Mouse (Mus musculus) CH12.LX (cell line): Measurements from ENCODE around the gene Slc2a5. TPM values are rescaled to one million over a fixed set of nuclear protein-coding genes. Genes with fewer than 3 reads are reported as not detected.

Experiments used
- DNase-seq: peaks from one replicate; pipeline ENCODE4 v3.0.0-alpha.2; 2013; ENCODE audit errors: extremely low read depth
- H3K27ac ChIP-seq: 2 replicates; pipeline ENCODE4 v1.5.1; 2012; ENCODE audit warnings: low read depth, mild to moderate bottlenecking, control low read depth, moderate library complexity; ENCODE audit not compliant: insufficient read depth
- H3K27me3 ChIP-seq: replicated peaks from 2 replicates; pipeline ENCODE3; 2012; ENCODE audit warnings: inconsistent platforms
- H3K36me3 ChIP-seq, 2 experiments: replicated peaks in 1 of 2; 2 replicates each; pipeline versions ENCODE3 to v1.6.1; 2012; ENCODE audit warnings: inconsistent platforms in 1 of 2, low read length in 1 of 2, mild to moderate bottlenecking in 1 of 2, mixed read lengths in 1 of 2, moderate library complexity in 1 of 2; ENCODE audit not compliant: control insufficient read depth in 1 of 2, insufficient read depth in 1 of 2
- H3K4me1 ChIP-seq, 2 experiments: 2 replicates each; pipeline ENCODE4 v1.6.1; 2012; ENCODE audit warnings: inconsistent platforms in 1 of 2, moderate library complexity in 1 of 2; ENCODE audit not compliant: insufficient read depth in 2 of 2, control insufficient read depth in 1 of 2
- H3K4me2 ChIP-seq: 2 replicates; pipeline ENCODE4 v1.6.1; 2012; ENCODE audit warnings: low read depth, mild to moderate bottlenecking, control low read depth; ENCODE audit not compliant: poor library complexity, insufficient read depth, severe bottlenecking
- H3K4me3 ChIP-seq, 3 experiments: fragments of 150-350 bp in 1 of 3; sonication (generic) in 1 of 3; replicated peaks in 1 of 3; 2 replicates each; pipeline versions ENCODE3 to v1.5.1; 2011 to 2012; ENCODE audit warnings: low read depth in 2 of 3, low read length in 2 of 3, mild to moderate bottlenecking in 2 of 3, moderate library complexity in 2 of 3, control low read depth in 1 of 3, improper control_type of control experiment in 1 of 3, inconsistent platforms in 1 of 3, mixed read lengths in 1 of 3; ENCODE audit not compliant: poor library complexity in 1 of 3
- H3K79me2 ChIP-seq: replicated peaks from 2 replicates; pipeline ENCODE4 v1.6.1; 2012; ENCODE audit warnings: mild to moderate bottlenecking, moderate library complexity; ENCODE audit not compliant: control insufficient read depth, poor library complexity, insufficient read depth, severe bottlenecking; ENCODE audit errors: extremely low read depth
- H3K9ac ChIP-seq: 2 replicates; pipeline ENCODE4 v1.6.1; 2012; ENCODE audit warnings: low read depth, mild to moderate bottlenecking, control low read depth, moderate library complexity; ENCODE audit not compliant: insufficient read depth
- H3K9me3 ChIP-seq: replicated peaks from 2 replicates; pipeline ENCODE3; 2012; ENCODE audit warnings: low read length, inconsistent platforms, mixed read lengths
- BHLHE40 ChIP-seq: IDR thresholded peaks from 2 replicates; pipeline ENCODE4 v1.6.1; 2011; ENCODE audit warnings: mild to moderate bottlenecking, low read depth, low read length, improper control_type of control experiment
- CTCF ChIP-seq, 2 experiments: IDR thresholded peaks in 1 of 2; conservative IDR thresholded peaks in 1 of 2; 2 replicates each; pipeline ENCODE4 v1.5.1; 2011 to 2012; ENCODE audit warnings: low read depth in 2 of 2, low read length in 2 of 2, improper control_type of control experiment in 1 of 2, inconsistent platforms in 1 of 2, mild to moderate bottlenecking in 1 of 2, moderate library complexity in 1 of 2
- E2F4 ChIP-seq: IDR thresholded peaks from 2 replicates; pipeline ENCODE4 v1.6.1; 2011; ENCODE audit warnings: low read depth, low read length, improper control_type of control experiment; ENCODE audit not compliant: insufficient replicate concordance
- GABPA ChIP-seq: IDR thresholded peaks from 2 replicates; pipeline ENCODE4 v1.6.1; 2012; ENCODE audit warnings: low read depth, low read length, improper control_type of control experiment, inconsistent platforms; ENCODE audit not compliant: insufficient replicate concordance
- MAFK ChIP-seq: IDR thresholded peaks from 2 replicates; pipeline ENCODE4 v1.6.1; 2011; ENCODE audit warnings: low read length, improper control_type of control experiment; ENCODE audit not compliant: insufficient replicate concordance
- MXI1 ChIP-seq: IDR thresholded peaks from 2 replicates; pipeline ENCODE4 v1.6.1; 2011; ENCODE audit warnings: mild to moderate bottlenecking, low read depth, low read length, improper control_type of control experiment
- PAX5 ChIP-seq: IDR thresholded peaks from 2 replicates; pipeline ENCODE4 v1.6.1; 2012; ENCODE audit warnings: low read length, inconsistent platforms, mixed read lengths
- RAD21 ChIP-seq: IDR thresholded peaks from 2 replicates; pipeline ENCODE4 v1.6.1; 2011; ENCODE audit warnings: low read depth, mild to moderate bottlenecking, low read length, improper control_type of control experiment, moderate library complexity
- SMC3 ChIP-seq: IDR thresholded peaks from 2 replicates; pipeline ENCODE4 v1.6.1; 2011; ENCODE audit warnings: low read depth, low read length, improper control_type of control experiment
- UBTF ChIP-seq: IDR thresholded peaks from 2 replicates; pipeline ENCODE4 v1.6.1; 2012; ENCODE audit warnings: low read depth, mild to moderate bottlenecking, inconsistent platforms, low read length, improper control_type of control experiment, moderate library complexity
- dilution Hi-C: fragments of 300-500 bp; cut with MboI; formaldehyde crosslinking; loops from 2 replicates; pipeline ENCODE4 v1.14.3; 2020; ENCODE audit warnings: low sequenced_read_pairs; ENCODE audit not compliant: extremely low pct_unique_long_range_greater_than_20kb, extremely low pct_ligation_motif_present
- in situ Hi-C: fragments of 300-500 bp; cut with MboI; formaldehyde crosslinking; loops from 3 replicates; pipeline ENCODE4 v1.14.3; 2019; ENCODE audit warnings: low sequenced_read_pairs, low pct_ligation_motif_present, low pct_unique_long_range_greater_than_20kb, mixed read lengths
- polyA plus RNA-seq: library from polyadenylated mRNA; unstranded; fragments of >175 nt; gene quantifications from 2 replicates; pipeline ENCODE4 v1.2.1, GENCODE M21; 2012; ENCODE audit warnings: low read depth; ENCODE audit not compliant: insufficient read length
- total RNA-seq, 2 experiments: library from RNA; depleted of rRNA; stranded (reverse); fragments of 300-350 nt in 1 of 2; fragments of >200 nt in 1 of 2; gene quantifications; 2 replicates each; pipeline ENCODE4 v1.2.3; 2012 to 2014

Slc2a5 gene
- total and polyA plus RNA-seq, 3 experiments = 0.81 to 1.5 (median 1.4) TPM

- H3K9ac ChIP-seq = no peak overlapping the region
- H3K36me3 ChIP-seq = peaks cover 0 to 40% of the 10 kb centered on the region in 2 experiments
- H3K79me2 ChIP-seq = no peaks in the 10 kb centered on the region
- DNase-seq = no peak
- peaks cover 4% of the 10 kb centered on the region for H3K9me3 ChIP-seq
- TF ChIP-seq MXI1 (no peak), SMC3 (peak; percentile 46), RAD21 (peak; percentile 19), UBTF (no peak), PAX5 (no peak), CTCF (conservative IDR thresholded peaks at IDR 0.05 in 1 of 2, IDR thresholded peaks at IDR 0.05 in 1 of 2; ENCODE audit: low read depth in 2 of 2, low read length in 2 of 2) (peak; percentile 65 to 83), E2F4 (no peak)
- dilution Hi-C loops = no loop called here
- H3K27me3 ChIP-seq = peaks cover 1% of the 10 kb centered on the region
- H3K4me1 ChIP-seq = peaks cover 17 to 80% of the 10 kb centered on the region in 2 experiments
- no peak overlapping the region for H3K4me2 ChIP-seq
- in situ Hi-C loops = loop anchor here (10.0 kb wide), 1 partner anchor 57 kb away; no protein-coding TSS in a partner anchor
- H3K27ac ChIP-seq = no peak overlapping the region
- H3K4me3 ChIP-seq = no peak overlapping the region
These were observed 27.0 kb upstream of the Slc2a5 start for GRCm38 (mm10) chr4:150091887-150092582.

- TF ChIP-seq BHLHE40 (no peak), GABPA (no peak), MAFK (no peak), RAD21 (peak; percentile 2), MXI1 (no peak)
- TF ChIP-seq, all 38 proteins: peak for 1
- in situ Hi-C loops = loop anchor here (10.0 kb wide), 1 partner anchor 58 kb away; no protein-coding TSS in a partner anchor
- H3K4me1 ChIP-seq = peaks cover 22 to 84% of the 10 kb centered on the region in 2 experiments
- DNase-seq = no peak
- H3K4me3 ChIP-seq = no peak overlapping the region
- no peak overlapping the region for H3K9ac ChIP-seq
- H3K9me3 ChIP-seq = peaks cover 4% of the 10 kb centered on the region
- H3K36me3 ChIP-seq = peaks cover 0 to 40% of the 10 kb centered on the region in 2 experiments
- H3K79me2 ChIP-seq = no peaks in the 10 kb centered on the region
- H3K4me2 ChIP-seq = no peak overlapping the region
- dilution Hi-C loops = no loop called here
- H3K27me3 ChIP-seq = peaks cover 1% of the 10 kb centered on the region
- H3K27ac ChIP-seq = no peak overlapping the region
These were observed 26.5 kb upstream of the Slc2a5 start for GRCm38 (mm10) chr4:150092583-150092902.
